Mouse (Mus musculus) heart, adult 2 months (tissue): Measurements from ENCODE around the gene Kcnh1. TPM values are rescaled to one million over a fixed set of nuclear protein-coding genes. Genes with fewer than 3 reads are reported as not detected.

Experiments
- DNase-seq, 2 experiments: peaks; one replicate each; pipeline ENCODE4 v3.0.0; 2021
- H3K27ac ChIP-seq: fragments of 200-600 bp; 2 replicates; pipeline ENCODE4 v1.8.1; 2022
- H3K27me3 ChIP-seq: fragments of 200-500 bp; 2 replicates; pipeline ENCODE4 v1.6.1; 2012; ENCODE audit warnings: mild to moderate bottlenecking, low read length, inconsistent platforms, mixed read lengths; ENCODE audit not compliant: control insufficient read depth, insufficient read depth
- H3K36me3 ChIP-seq: fragments of 200-500 bp; 2 replicates; pipeline ENCODE4 v1.6.1; 2012; ENCODE audit warnings: low read length, inconsistent platforms; ENCODE audit not compliant: control insufficient read depth, insufficient read depth
- H3K4me1 ChIP-seq: fragments of 200-500 bp; 2 replicates; pipeline ENCODE4 v1.6.1; 2011; ENCODE audit warnings: low read length; ENCODE audit not compliant: control insufficient read depth, insufficient read depth
- H3K4me3 ChIP-seq: fragments of 200-600 bp; 2 replicates; pipeline ENCODE4 v1.8.1; 2022
- H3K79me2 ChIP-seq: fragments of 200-500 bp; replicated peaks from 2 replicates; pipeline ENCODE4 v1.6.1; 2012; ENCODE audit warnings: mild to moderate bottlenecking, inconsistent platforms, low read length, moderate library complexity, mixed read lengths; ENCODE audit not compliant: control insufficient read depth, insufficient read depth
- H3K9ac ChIP-seq: fragments of 200-500 bp; 2 replicates; pipeline ENCODE4 v1.6.1; 2012; ENCODE audit warnings: low read depth, mild to moderate bottlenecking, control low read depth, inconsistent platforms, low read length, mixed read lengths
- CTCF ChIP-seq: fragments of 200-600 bp; IDR thresholded peaks from 2 replicates; pipeline ENCODE4 v1.8.1; 2022; ENCODE audit warnings: antibody characterized with exemption, mild to moderate bottlenecking, moderate library complexity
- EP300 ChIP-seq: fragments of 200-500 bp; IDR thresholded peaks from 2 replicates; pipeline ENCODE4 v1.6.1; 2011; ENCODE audit warnings: low read depth, low read length, control low read depth; ENCODE audit not compliant: insufficient read depth
- POLR2A ChIP-seq: fragments of 200-500 bp; IDR thresholded peaks from 2 replicates; pipeline ENCODE4 v1.6.1; 2011; ENCODE audit warnings: mild to moderate bottlenecking, low read depth, low read length, control low read depth; ENCODE audit not compliant: insufficient read depth
- WGBS: fragments of 180-500 bp; shearing (Covaris S2); methylation state at CpG from one replicate; pipeline ENCODE4 v1.1.7; 2018; 5-methylcytosine and 5-hydroxymethylcytosine counted together
- intact Hi-C: fragments of 180-260 bp; cut with DNase I; formaldehyde crosslinking; loops from one replicate; pipeline ENCODE4 v1.15.1; 2025
- polyA plus RNA-seq: library from polyadenylated mRNA; depleted of rRNA; stranded (reverse); fragments of >200 nt; gene quantifications from 2 replicates; pipeline ENCODE4 v1.2.3, GENCODE M21; 2012
- total RNA-seq, 2 experiments: library from RNA; stranded (reverse); gene quantifications; 2 replicates each; pipeline ENCODE4 v1.2.3; 2021

Gene Kcnh1
- total and polyA plus RNA-seq, 3 experiments = 0.05 to 0.09 (median 0.06) TPM

DNA sequence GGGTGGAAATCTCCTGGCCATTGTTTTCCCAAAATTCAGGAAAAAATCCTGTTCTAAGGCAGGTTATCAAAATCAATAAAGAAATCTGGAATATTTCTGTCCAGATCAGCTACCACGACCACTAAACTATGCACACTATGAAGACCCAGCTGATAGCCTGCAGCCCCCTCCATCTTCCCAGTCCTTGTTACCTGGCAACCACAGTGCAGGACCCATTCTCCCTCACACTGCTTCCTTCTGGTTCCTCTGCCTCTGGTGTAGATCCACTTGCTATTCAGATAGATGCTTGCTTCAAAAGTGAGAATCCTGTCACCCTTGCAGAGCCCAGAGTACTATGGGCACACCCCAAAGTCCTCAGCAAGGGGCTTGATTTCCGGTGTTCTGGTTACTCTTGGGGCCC lies 351.5 kb downstream of the Kcnh1 start:
- 84% methylated on average over 2 of the region's 2 CpGs for WGBS
- H3K4me3 ChIP-seq = no peak overlapping the region
- no peak for DNase-seq
- no peaks in the 10 kb centered on the region for H3K27me3 ChIP-seq
- TF ChIP-seq CTCF (no peak), EP300 (no peak), POLR2A (no peak)
- H3K9ac ChIP-seq = no peak overlapping the region
- no peak overlapping the region for H3K27ac ChIP-seq
- intact Hi-C loops = no loop called here
- H3K36me3 ChIP-seq = no peaks in the 10 kb centered on the region
- H3K79me2 ChIP-seq = no peaks in the 10 kb centered on the region
- H3K4me1 ChIP-seq = peaks cover 1% of the 10 kb centered on the region; the same call in 1 of the 2 replicates

- intact Hi-C loops = no loop called here
- no peak for DNase-seq
- H3K27ac ChIP-seq = no peak overlapping the region
- TF ChIP-seq CTCF = no peak
- TF ChIP-seq EP300 = no peak
- no peak for TF ChIP-seq POLR2A
- peaks cover 1% of the 10 kb centered on the region; the same call in 1 of the 2 replicates for H3K4me1 ChIP-seq
- no peaks in the 10 kb centered on the region for H3K27me3 ChIP-seq
- no peaks in the 10 kb centered on the region for H3K36me3 ChIP-seq
- H3K9ac ChIP-seq = no peak overlapping the region
- H3K79me2 ChIP-seq = no peaks in the 10 kb centered on the region
- no peak overlapping the region for H3K4me3 ChIP-seq
- 86% methylated on average over 4 of the region's 4 CpGs for WGBS
Measured at GRCm38 (mm10) chr1:192543686-192544085, 353.1 kb downstream of the Kcnh1 start.

- no peak overlapping the region for H3K4me3 ChIP-seq
- H3K4me1 ChIP-seq = peaks cover 1% of the 10 kb centered on the region; the same call in 1 of the 2 replicates
- no peak for DNase-seq
- H3K27ac ChIP-seq = no peak overlapping the region
- no peak overlapping the region for H3K9ac ChIP-seq
- no peaks in the 10 kb centered on the region for H3K79me2 ChIP-seq
- TF ChIP-seq EP300 (no peak), POLR2A (no peak), CTCF (no peak)
- no peaks in the 10 kb centered on the region for H3K27me3 ChIP-seq
- 50% methylated on average over 9 of the region's 9 CpGs for WGBS
- no peaks in the 10 kb centered on the region for H3K36me3 ChIP-seq
- intact Hi-C loops = no loop called here
Measured at GRCm38 (mm10) chr1:192544091-192544490, 353.5 kb downstream of the Kcnh1 start.

GRCm38 (mm10) chr1:192544901-192545300 lies 354.3 kb downstream of the Kcnh1 start:
- H3K27ac ChIP-seq = no peak overlapping the region
- 91% methylated on average over 7 of the region's 7 CpGs for WGBS
- H3K9ac ChIP-seq = no peak overlapping the region
- intact Hi-C loops = no loop called here
- H3K27me3 ChIP-seq = no peaks in the 10 kb centered on the region
- no peaks in the 10 kb centered on the region for H3K36me3 ChIP-seq
- no peak overlapping the region for H3K4me3 ChIP-seq
- no peak for DNase-seq
- TF ChIP-seq CTCF (no peak), EP300 (no peak)
- H3K4me1 ChIP-seq = peaks cover 1% of the 10 kb centered on the region; the same call in 1 of the 2 replicates
- no peaks in the 10 kb centered on the region for H3K79me2 ChIP-seq

GRCm38 (mm10) chr1:192546843-192547242 lies 356.3 kb downstream of the Kcnh1 start:
- WGBS = 27% methylated on average over 1 of the region's 1 CpGs

DNA sequence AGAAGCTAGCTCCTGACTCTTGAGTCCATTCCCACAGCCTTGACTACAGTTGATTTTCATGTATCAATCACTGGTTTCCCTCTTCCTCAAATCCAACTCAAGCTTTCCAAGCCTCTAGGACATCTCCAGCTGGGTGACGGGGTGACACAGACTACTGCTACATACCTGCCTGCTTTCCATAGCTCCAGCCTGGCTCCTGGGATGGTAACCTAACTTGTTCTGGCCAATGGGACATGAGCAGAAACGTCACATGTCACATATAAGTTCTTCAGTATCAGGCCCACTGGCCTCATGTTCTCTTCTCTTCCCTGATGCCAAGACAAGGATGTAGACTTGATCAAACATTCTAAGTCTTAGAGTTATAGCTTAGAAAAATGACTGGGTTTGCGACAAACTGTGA lies 360.0 kb downstream of the Kcnh1 start:
- TF ChIP-seq EP300 = no peak
- TF ChIP-seq CTCF = no peak
- TF ChIP-seq POLR2A = no peak
- DNase-seq = no peak
- Histone ChIP-seq H3K4me1 (no peaks in the 10 kb centered on the region), H3K36me3 (no peaks in the 10 kb centered on the region), H3K4me3 (no peak overlapping the region), H3K9ac (no peak overlapping the region), H3K27me3 (no peaks in the 10 kb centered on the region), H3K27ac (no peak overlapping the region), H3K79me2 (no peaks in the 10 kb centered on the region)
- WGBS = 90% methylated on average over 3 of the region's 3 CpGs
- intact Hi-C loops = no loop called here

More at GRCm38 (mm10) chr1:192546843-192547242, 356.3 kb downstream of the Kcnh1 start:
- Histone ChIP-seq H3K79me2 (no peaks in the 10 kb centered on the region), H3K4me3 (no peak overlapping the region), H3K27ac (no peak overlapping the region), H3K27me3 (no peaks in the 10 kb centered on the region), H3K4me1 (peaks cover 1% of the 10 kb centered on the region; the same call in 1 of the 2 replicates), H3K9ac (no peak overlapping the region), H3K36me3 (no peaks in the 10 kb centered on the region)
- no peak for TF ChIP-seq POLR2A
- TF ChIP-seq CTCF = peak; percentile 53
- TF ChIP-seq EP300 = 0 out of 2 replicates have a peak, but pooled peaks have one; percentile 16
- intact Hi-C loops = no loop called here
- no peak for DNase-seq
